Mouse (Mus musculus): ENCODE results near the gene Auts2.

DNA sequence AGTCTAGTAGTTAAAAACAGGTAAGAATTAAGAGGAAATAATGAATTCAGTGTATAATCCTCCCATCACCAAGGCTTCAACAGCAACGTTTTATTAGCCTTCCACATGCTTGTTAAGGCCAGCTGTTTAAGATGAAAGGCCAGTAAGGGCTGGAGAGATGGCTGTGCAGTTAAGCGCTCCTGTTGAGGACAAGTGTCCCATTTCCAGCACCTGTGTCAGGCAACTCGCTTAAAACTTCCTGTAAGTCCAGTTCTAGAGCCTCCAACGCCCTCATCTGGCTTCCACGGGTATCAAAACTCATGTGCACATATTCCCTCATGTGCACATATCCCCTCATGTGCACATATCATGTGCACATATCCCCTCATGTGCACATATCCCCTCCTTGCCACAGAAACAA is 41.1 kb downstream of the Auts2 start:
- TF ChIP-seq CTCF (IDR thresholded peaks at IDR 0.05; ENCODE audit: low read depth) (no peak), EP300 (IDR thresholded peaks at IDR 0.05; ENCODE audit: low read depth) (no peak)
